Mouse (Mus musculus) embryonic facial prominence, embryonic 11.5 days (tissue): ENCODE data around the gene Oas3. TPM values are rescaled to one million over a fixed set of nuclear protein-coding genes. Genes with fewer than 3 reads are reported as not detected.

Experiments used
- ATAC-seq: fragments of 200-750 bp; cut with Nextera tagmentation; replicated peaks from 2 replicates; pipeline ENCODE4 v1.8.0; 2017; ENCODE audit warnings: low read depth; ENCODE audit not compliant: insufficient number of reproducible peaks, low FRiP score, low TSS enrichment
- DNase-seq: peaks from one replicate; pipeline ENCODE4 v3.0.0-alpha.2; 2015; ENCODE audit warnings: low spot score
- H3K27ac ChIP-seq: fragments of 300-500 bp; sonication (generic); replicated peaks from 2 replicates; pipeline ENCODE4 v1.5.1; 2014; ENCODE audit warnings: mild to moderate bottlenecking, low read depth, low read length, control low read depth
- H3K27me3 ChIP-seq: fragments of 300-500 bp; sonication (generic); 2 replicates; pipeline ENCODE4 v1.6.1; 2014; ENCODE audit warnings: mild to moderate bottlenecking, low read length, moderate library complexity, mixed read lengths; ENCODE audit not compliant: control insufficient read depth, insufficient read depth
- H3K36me3 ChIP-seq: fragments of 300-500 bp; sonication (generic); replicated peaks from 2 replicates; pipeline ENCODE4 v1.6.1; 2014; ENCODE audit warnings: low read depth, mild to moderate bottlenecking, low read length, moderate library complexity, mixed read lengths; ENCODE audit not compliant: control insufficient read depth, insufficient read depth
- H3K4me1 ChIP-seq: fragments of 300-500 bp; sonication (generic); 2 replicates; pipeline ENCODE4 v1.6.1; 2014; ENCODE audit warnings: low read length, mixed read lengths; ENCODE audit not compliant: control insufficient read depth, insufficient read depth
- H3K4me2 ChIP-seq: fragments of 300-500 bp; sonication (generic); 2 replicates; pipeline ENCODE4 v1.6.1; 2014; ENCODE audit warnings: low read depth, mild to moderate bottlenecking, control low read depth, low read length, moderate library complexity
- H3K4me3 ChIP-seq: fragments of 300-500 bp; sonication (generic); 2 replicates; pipeline ENCODE4 v1.5.1; 2014; ENCODE audit warnings: low read depth, low read length, control low read depth
- H3K9ac ChIP-seq: fragments of 300-500 bp; sonication (generic); replicated peaks from 2 replicates; pipeline ENCODE4 v1.6.1; 2014; ENCODE audit warnings: mild to moderate bottlenecking, control low read depth, low read length
- H3K9me3 ChIP-seq: fragments of 300-500 bp; sonication (generic); replicated peaks from 2 replicates; pipeline ENCODE4 v1.6.1; 2016; ENCODE audit warnings: mild to moderate bottlenecking, low read length, inconsistent platforms, mixed read lengths; ENCODE audit not compliant: control insufficient read depth
- WGBS: fragments of 180-500 bp; shearing (Covaris S2); extraction: QIAGEN DNeasy Blood & Tissue Kit; methylation state at CpG from one replicate; pipeline ENCODE4 v1.1.7; 2014; 5-methylcytosine and 5-hydroxymethylcytosine counted together
- polyA plus RNA-seq: library from polyadenylated mRNA; unstranded; fragments of >200 nt; fragmentation: Nextera tagmentation; extraction: Ambion mirVana; gene quantifications from 2 replicates; pipeline ENCODE4 v1.2.1, GENCODE M21; 2014

Gene Oas3
- polyA plus RNA-seq, 1 experiment from 2014 or later = not detected

DNA sequence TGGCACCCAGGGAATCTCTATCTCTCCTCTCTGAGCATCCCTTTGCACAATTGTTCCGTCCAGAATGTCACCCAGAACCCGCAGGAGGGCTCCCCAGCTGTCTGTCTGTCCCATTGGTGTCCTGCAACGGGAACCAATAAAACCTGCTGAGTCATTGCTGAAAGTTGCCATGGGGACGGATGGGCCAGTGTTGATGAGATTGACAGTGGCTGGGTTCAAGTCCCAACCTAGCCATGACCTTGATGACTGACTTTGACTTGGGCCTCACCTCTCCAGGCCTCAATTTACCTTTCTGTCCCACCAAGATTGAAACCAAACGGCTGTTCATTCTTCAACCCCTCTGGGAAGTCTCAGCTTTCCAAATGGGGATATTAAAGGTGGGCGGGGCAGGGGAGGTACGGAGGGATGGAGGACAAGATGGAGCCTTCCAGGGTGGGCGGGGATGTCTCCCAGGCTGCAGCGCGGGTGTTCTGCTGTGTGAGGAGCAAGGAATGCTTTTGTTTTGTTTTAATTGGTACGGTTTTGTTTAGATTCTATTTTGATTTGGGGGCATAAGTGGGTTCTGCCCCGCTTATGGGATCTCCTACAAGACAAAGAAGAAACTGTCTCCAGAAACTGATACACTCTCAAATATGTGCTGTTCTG is 51.5 kb downstream of the Oas3 start:
- H3K27me3 ChIP-seq = no peaks in the 10 kb centered on the region; the same call in 1 of the 2 replicates
- H3K4me2 ChIP-seq = no peak overlapping the region
- ATAC-seq = no peak
- no peak overlapping the region for H3K4me3 ChIP-seq
- H3K9me3 ChIP-seq = no peaks in the 10 kb centered on the region
- H3K36me3 ChIP-seq = no peaks in the 10 kb centered on the region
- DNase-seq = no peak
- 63% methylated on average over 12 of the region's 12 CpGs for WGBS
- no peaks in the 10 kb centered on the region for H3K4me1 ChIP-seq
- H3K9ac ChIP-seq = no peak overlapping the region
- no peak overlapping the region for H3K27ac ChIP-seq

- H3K27ac ChIP-seq = no peak overlapping the region
- 57% methylated on average over 7 of the region's 7 CpGs for WGBS
- DNase-seq = no peak
- H3K27me3 ChIP-seq = no peaks in the 10 kb centered on the region
- no peak for ATAC-seq
- no peaks in the 10 kb centered on the region for H3K9me3 ChIP-seq
- H3K9ac ChIP-seq = no peak overlapping the region
- H3K36me3 ChIP-seq = no peaks in the 10 kb centered on the region
- no peak overlapping the region for H3K4me3 ChIP-seq
- H3K4me1 ChIP-seq = no peaks in the 10 kb centered on the region
- H3K4me2 ChIP-seq = no peak overlapping the region
These were observed 56.5 kb downstream of the Oas3 start for GRCm38 (mm10) chr5:120721005-120721404.

DNA sequence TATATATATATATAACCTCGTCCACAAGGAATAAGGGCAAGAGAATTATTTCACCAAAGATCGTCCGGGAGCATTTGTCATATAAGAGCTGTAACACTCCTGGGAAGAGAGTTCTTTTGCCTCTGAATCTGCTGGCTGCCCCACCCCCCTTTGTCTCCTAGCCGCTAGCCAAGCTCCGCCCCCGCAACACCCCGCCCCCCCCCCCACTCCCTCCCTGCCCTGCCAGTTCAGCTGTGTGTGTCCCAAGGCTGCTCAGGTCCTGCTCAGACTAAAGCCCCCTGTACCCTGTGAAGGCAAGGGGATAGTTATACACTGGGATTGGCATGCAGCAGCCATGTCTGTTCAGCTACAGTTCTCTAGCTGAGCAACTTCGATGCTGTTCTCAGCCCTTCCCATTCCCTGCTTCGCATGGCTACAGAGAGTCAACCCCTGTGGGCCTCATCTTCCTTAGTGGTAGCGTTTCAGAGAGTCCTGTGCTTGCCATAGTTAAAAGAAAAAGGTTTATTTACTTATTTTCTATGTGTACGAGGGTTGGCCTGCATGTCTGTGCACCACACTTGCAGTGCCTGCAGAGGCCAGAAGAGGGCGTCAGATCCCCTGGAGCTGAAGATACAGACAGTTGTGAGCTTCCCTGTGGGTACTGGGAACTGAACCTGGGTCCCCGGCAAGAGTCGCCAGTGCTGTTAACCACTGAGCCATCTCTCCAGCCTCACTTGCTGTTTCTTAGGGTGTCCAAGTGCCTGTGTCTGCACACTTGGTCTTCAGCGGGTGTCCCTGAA is 58.7 kb downstream of the Oas3 start:
- Histone ChIP-seq H3K27ac (no peak overlapping the region), H3K9ac (no peak overlapping the region), H3K4me1 (no peaks in the 10 kb centered on the region), H3K9me3 (no peaks in the 10 kb centered on the region), H3K4me2 (no peak overlapping the region), H3K4me3 (no peak overlapping the region), H3K36me3 (no peaks in the 10 kb centered on the region), H3K27me3 (peaks cover 4% of the 10 kb centered on the region)
- no peak for ATAC-seq
- no peak for DNase-seq
- WGBS = 62% methylated on average over 12 of the region's 15 CpGs

DNA sequence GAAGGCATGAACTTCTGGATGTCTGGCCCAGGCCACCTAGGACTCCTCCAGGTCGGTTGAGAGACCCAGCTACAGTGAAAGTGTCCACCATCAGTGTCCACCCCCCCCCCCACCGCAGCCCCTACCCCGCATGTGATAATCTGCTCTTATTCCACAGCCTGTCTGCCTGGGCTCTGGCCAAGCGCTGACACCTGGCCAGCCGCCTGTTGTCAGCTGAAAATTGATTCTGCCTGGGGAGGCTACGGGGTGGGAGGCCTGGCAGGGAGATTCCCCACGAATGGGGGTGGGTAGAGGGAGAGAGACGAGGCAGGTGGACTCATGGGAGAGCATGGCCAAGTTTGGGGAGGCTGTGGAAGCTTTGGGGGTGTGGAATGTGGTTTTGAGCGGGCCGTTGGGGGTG is 60.3 kb downstream of the Oas3 start:
- Histone ChIP-seq H3K9ac (no peak overlapping the region), H3K4me1 (no peaks in the 10 kb centered on the region), H3K27ac (no peak overlapping the region), H3K27me3 (peaks cover 16% of the 10 kb centered on the region), H3K4me3 (no peak overlapping the region), H3K36me3 (no peaks in the 10 kb centered on the region), H3K9me3 (no peaks in the 10 kb centered on the region), H3K4me2 (no peak overlapping the region)
- no peak for DNase-seq
- WGBS = 72% methylated on average over 10 of the region's 10 CpGs
- ATAC-seq = no peak

GRCm38 (mm10) chr5:120714314-120714713 is 63.1 kb downstream of the Oas3 start:
- H3K4me1 ChIP-seq = peaks cover 8% of the 10 kb centered on the region
- peak; percentile 86 for DNase-seq
- no peak for ATAC-seq
- H3K27ac ChIP-seq = no peak overlapping the region
- no peaks in the 10 kb centered on the region for H3K36me3 ChIP-seq
- peaks cover 44% of the 10 kb centered on the region for H3K27me3 ChIP-seq
- WGBS = 5% methylated on average over 16 of the region's 16 CpGs
- no peak overlapping the region for H3K4me2 ChIP-seq
- H3K9me3 ChIP-seq = no peaks in the 10 kb centered on the region
- H3K9ac ChIP-seq = no peak overlapping the region
- no peak overlapping the region for H3K4me3 ChIP-seq

- no peak overlapping the region for H3K4me2 ChIP-seq
- no peak overlapping the region for H3K9ac ChIP-seq
- H3K36me3 ChIP-seq = no peaks in the 10 kb centered on the region
- ATAC-seq (no peak), DNase-seq (no peak)
- WGBS = 81% methylated on average over 8 of the region's 8 CpGs
- no peak overlapping the region for H3K4me3 ChIP-seq
- no peak overlapping the region for H3K27ac ChIP-seq
- no peaks in the 10 kb centered on the region for H3K9me3 ChIP-seq
- peaks cover 46% of the 10 kb centered on the region for H3K27me3 ChIP-seq
- peaks cover 8% of the 10 kb centered on the region for H3K4me1 ChIP-seq
These were observed 64.7 kb downstream of the Oas3 start for GRCm38 (mm10) chr5:120712721-120713120.

DNA sequence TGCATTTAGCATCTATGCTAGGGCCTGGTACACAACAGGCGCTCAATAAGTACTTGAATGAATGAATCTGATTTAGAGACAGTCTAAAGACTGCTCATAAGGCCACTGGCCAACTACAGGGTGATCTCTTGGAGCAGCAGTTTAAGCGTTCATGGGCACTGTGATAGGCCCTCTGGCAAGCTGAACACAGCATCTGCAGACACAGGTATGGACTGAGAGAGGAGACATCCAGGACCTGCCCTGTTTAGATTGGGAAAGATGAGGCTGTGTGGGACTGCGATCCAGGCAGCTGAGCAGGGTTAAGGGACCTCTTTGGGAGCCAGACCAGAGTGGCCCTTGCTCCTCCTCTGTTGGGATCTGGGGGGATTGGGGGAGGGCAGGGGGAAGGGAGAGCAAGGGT is 65.6 kb downstream of the Oas3 start, which contains the start of gene Dtx1:
Gene Dtx1, minus strand, starts transcription at position 101 of the 400 bp plus-strand sequence.
- DNase-seq = no peak
- Histone ChIP-seq H3K27ac (no peak within 1 kb of the TSS), H3K4me2 (peak within 1 kb of the TSS; percentile 67), H3K4me3 (peak within 1 kb of the TSS; percentile 46), H3K9ac (peak within 1 kb of the TSS; percentile 46), H3K9me3 (no peaks in the 10 kb centered on the region), H3K36me3 (no peaks in the 10 kb centered on the region), H3K4me1 (peaks cover 8% of the 10 kb centered on the region), H3K27me3 (peaks cover 46% of the 10 kb centered on the region)
- ATAC-seq = no peak
- WGBS = 35% methylated on average over 3 of the region's 3 CpGs

- 1% methylated on average over 37 of the region's 43 CpGs for WGBS
- H3K27ac ChIP-seq = no peak overlapping the region
- peaks cover 13% of the 10 kb centered on the region for H3K4me1 ChIP-seq
- no peaks in the 10 kb centered on the region for H3K9me3 ChIP-seq
- H3K36me3 ChIP-seq = no peaks in the 10 kb centered on the region
- peak overlapping the region; percentile 46 for H3K4me3 ChIP-seq
- H3K9ac ChIP-seq = peak overlapping the region; percentile 46
- DNase-seq (no peak), ATAC-seq (no peak)
- H3K27me3 ChIP-seq = peaks cover 46% of the 10 kb centered on the region
- H3K4me2 ChIP-seq = peak overlapping the region; percentile 67
These were observed 66.0 kb downstream of the Oas3 start for GRCm38 (mm10) chr5:120711416-120711815.
